Mouse (Mus musculus): ENCODE measurements at regions not wholly inside any gene's neighbourhood (a gene's known extent, or its start where the extent isn't known, plus 50 kb on each side); places are given as distances from the start of the nearest gene placed in this dataset.
A peak's percentile ranks its signal among the peaks of the same experiment; 100 is the strongest.

DNA sequence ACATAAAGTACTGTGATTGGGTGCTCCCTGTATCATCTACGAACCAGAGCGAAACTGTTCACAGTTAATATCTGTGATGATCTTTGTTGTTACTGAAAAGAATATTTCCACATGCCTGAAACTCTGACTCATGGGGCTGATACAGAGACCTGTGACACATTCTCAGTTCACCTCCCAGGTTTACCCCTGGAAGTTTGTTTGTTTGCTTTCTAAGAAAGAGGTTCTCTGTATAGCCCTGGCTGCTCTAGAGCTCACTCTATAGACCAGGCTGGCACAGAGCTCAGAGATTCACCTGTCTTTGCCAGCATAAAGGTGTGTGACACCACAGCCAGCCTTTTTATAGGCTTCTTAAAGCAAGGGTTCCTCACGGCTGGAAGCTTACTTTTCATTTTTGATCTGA lies 182.6 kb upstream of the Pgrmc2 start:
- no peak for ATAC-seq (ENCODE audit: low read depth)
- H3K4me2 ChIP-seq (ENCODE audit: low read depth, low read length), result no peak overlapping the region
- no peak overlapping the region for H3K27ac ChIP-seq (ENCODE audit: low read depth, low read length)
- no peak overlapping the region for H3K9ac ChIP-seq (replicated peaks; ENCODE audit: low read depth, low read length)
- H3K4me1 ChIP-seq (ENCODE audit: control insufficient read depth, insufficient read depth, low read length), result no peaks in the 10 kb centered on the region
- no peaks in the 10 kb centered on the region for H3K36me3 ChIP-seq (ENCODE audit: control insufficient read depth, insufficient read depth, low read length)
- 94% methylated on average over 3 of the region's 3 CpGs for WGBS
- H3K4me3 ChIP-seq (ENCODE audit: low read depth, low read length), result no peak overlapping the region
- no peaks in the 10 kb centered on the region for H3K9me3 ChIP-seq (ENCODE audit: control insufficient read depth, low read length)
- no peaks in the 10 kb centered on the region for H3K27me3 ChIP-seq (ENCODE audit: control insufficient read depth, insufficient read depth, low read length)

DNA sequence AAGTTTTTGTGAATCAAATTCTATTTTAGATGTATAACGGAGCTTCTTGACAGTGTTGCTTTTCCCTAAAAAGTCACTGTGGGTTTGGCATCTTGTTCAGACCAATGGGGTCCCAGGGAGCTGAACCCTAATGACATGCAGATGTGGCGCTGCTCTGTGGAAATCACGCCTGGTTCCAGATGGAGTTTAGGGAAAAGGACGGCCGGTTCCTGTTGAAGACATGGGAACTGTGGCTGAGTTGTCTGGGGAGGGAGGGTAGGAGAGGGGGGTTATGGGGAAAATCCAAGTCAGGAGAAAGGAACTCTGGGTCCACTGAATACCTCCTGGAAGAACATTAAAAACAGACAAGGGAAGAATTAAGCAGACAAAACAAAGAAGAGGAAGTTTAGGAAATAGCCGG lies 175.4 kb upstream of the Pgrmc2 start:
- Histone ChIP-seq H3K9ac (replicated peaks; ENCODE audit: low read depth, low read length) (no peak overlapping the region), H3K27ac (ENCODE audit: low read depth, low read length) (no peak overlapping the region), H3K9me3 (ENCODE audit: control insufficient read depth, low read length) (no peaks in the 10 kb centered on the region), H3K4me2 (ENCODE audit: low read depth, low read length) (no peak overlapping the region), H3K27me3 (ENCODE audit: control insufficient read depth, insufficient read depth, low read length) (no peaks in the 10 kb centered on the region), H3K4me1 (ENCODE audit: control insufficient read depth, insufficient read depth, low read length) (no peaks in the 10 kb centered on the region), H3K4me3 (ENCODE audit: low read depth, low read length) (no peak overlapping the region), H3K36me3 (ENCODE audit: control insufficient read depth, insufficient read depth, low read length) (no peaks in the 10 kb centered on the region)
- no peak for ATAC-seq (ENCODE audit: low read depth)
- WGBS, result 66% methylated on average over 6 of the region's 6 CpGs

GRCm38 (mm10) chr3:41244960-41245359 lies 162.1 kb upstream of the Pgrmc2 start:
- no peaks in the 10 kb centered on the region for H3K36me3 ChIP-seq (ENCODE audit: control insufficient read depth, insufficient read depth, low read length)
- H3K4me3 ChIP-seq (ENCODE audit: low read depth, low read length), result no peak overlapping the region
- no peak for ATAC-seq (ENCODE audit: low read depth)
- H3K27me3 ChIP-seq (ENCODE audit: control insufficient read depth, insufficient read depth, low read length), result no peaks in the 10 kb centered on the region
- H3K4me1 ChIP-seq (ENCODE audit: control insufficient read depth, insufficient read depth, low read length), result no peaks in the 10 kb centered on the region
- no peak overlapping the region for H3K27ac ChIP-seq (ENCODE audit: low read depth, low read length)
- H3K4me2 ChIP-seq (ENCODE audit: low read depth, low read length), result no peak overlapping the region
- no peak overlapping the region for H3K9ac ChIP-seq (replicated peaks; ENCODE audit: low read depth, low read length)
- H3K9me3 ChIP-seq (ENCODE audit: control insufficient read depth, low read length), result no peaks in the 10 kb centered on the region
- 65% methylated on average over 2 of the region's 2 CpGs for WGBS

GRCm38 (mm10) chr3:41241856-41242552 lies 159.2 kb upstream of the Pgrmc2 start:
- 90% methylated on average over 8 of the region's 8 CpGs for WGBS

GRCm38 (mm10) chr3:41239801-41240200 lies 157.0 kb upstream of the Pgrmc2 start:
- 66% methylated on average over 13 of the region's 13 CpGs for WGBS
- H3K9ac ChIP-seq (replicated peaks; ENCODE audit: low read depth, low read length), result no peak overlapping the region
- no peak overlapping the region for H3K4me3 ChIP-seq (ENCODE audit: low read depth, low read length)
- H3K9me3 ChIP-seq (ENCODE audit: control insufficient read depth, low read length), result no peaks in the 10 kb centered on the region
- H3K27me3 ChIP-seq (ENCODE audit: control insufficient read depth, insufficient read depth, low read length), result no peaks in the 10 kb centered on the region
- H3K4me2 ChIP-seq (ENCODE audit: low read depth, low read length), result no peak overlapping the region
- H3K36me3 ChIP-seq (ENCODE audit: control insufficient read depth, insufficient read depth, low read length), result no peaks in the 10 kb centered on the region
- peaks cover 4% of the 10 kb centered on the region; the same call in 1 of the 2 replicates for H3K4me1 ChIP-seq (ENCODE audit: control insufficient read depth, insufficient read depth, low read length)
- no peak for ATAC-seq (ENCODE audit: low read depth)
- H3K27ac ChIP-seq (ENCODE audit: low read depth, low read length), result no peak overlapping the region

More at GRCm38 (mm10) chr3:41241856-41242552, 159.2 kb upstream of the Pgrmc2 start:
- H3K9ac ChIP-seq (replicated peaks; ENCODE audit: low read depth, low read length), result no peak overlapping the region
- no peak for ATAC-seq (ENCODE audit: low read depth)
- H3K4me1 ChIP-seq (ENCODE audit: control insufficient read depth, insufficient read depth, low read length), result peaks cover 4% of the 10 kb centered on the region; the same call in 1 of the 2 replicates
- no peak overlapping the region for H3K27ac ChIP-seq (ENCODE audit: low read depth, low read length)
- H3K4me3 ChIP-seq (ENCODE audit: low read depth, low read length), result no peak overlapping the region
- no peaks in the 10 kb centered on the region for H3K9me3 ChIP-seq (ENCODE audit: control insufficient read depth, low read length)
- no peak overlapping the region for H3K4me2 ChIP-seq (ENCODE audit: low read depth, low read length)
- no peaks in the 10 kb centered on the region for H3K36me3 ChIP-seq (ENCODE audit: control insufficient read depth, insufficient read depth, low read length)
- H3K27me3 ChIP-seq (ENCODE audit: control insufficient read depth, insufficient read depth, low read length), result no peaks in the 10 kb centered on the region

DNA sequence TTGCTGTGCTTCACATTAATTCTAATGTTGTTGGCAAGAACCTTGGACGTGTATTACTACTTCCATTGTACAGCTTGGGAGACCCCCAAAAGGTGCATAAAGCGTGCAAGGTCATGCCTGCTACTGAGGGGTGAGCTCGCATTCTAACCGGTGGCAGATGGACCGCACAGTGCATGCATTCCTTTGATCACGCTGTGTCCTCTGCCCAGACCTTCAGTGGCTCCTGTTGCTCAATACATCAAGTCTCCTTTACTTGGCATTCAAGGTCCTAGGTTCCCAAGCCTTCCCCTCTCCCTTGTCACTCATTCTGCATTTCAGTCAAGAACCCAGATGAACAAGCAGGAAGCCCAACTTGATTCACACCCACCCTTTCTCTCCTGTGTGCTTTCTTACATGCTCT lies 156.4 kb upstream of the Pgrmc2 start:
- H3K27ac ChIP-seq (ENCODE audit: low read depth, low read length), result no peak overlapping the region
- H3K4me2 ChIP-seq (ENCODE audit: low read depth, low read length), result no peak overlapping the region
- WGBS, result 91% methylated on average over 6 of the region's 6 CpGs
- no peak overlapping the region for H3K9ac ChIP-seq (replicated peaks; ENCODE audit: low read depth, low read length)
- no peaks in the 10 kb centered on the region for H3K36me3 ChIP-seq (ENCODE audit: control insufficient read depth, insufficient read depth, low read length)
- H3K27me3 ChIP-seq (ENCODE audit: control insufficient read depth, insufficient read depth, low read length), result no peaks in the 10 kb centered on the region
- ATAC-seq (ENCODE audit: low read depth), result no peak
- H3K4me1 ChIP-seq (ENCODE audit: control insufficient read depth, insufficient read depth, low read length), result peaks cover 4% of the 10 kb centered on the region; the same call in 1 of the 2 replicates
- H3K4me3 ChIP-seq (ENCODE audit: low read depth, low read length), result no peak overlapping the region
- no peaks in the 10 kb centered on the region for H3K9me3 ChIP-seq (ENCODE audit: control insufficient read depth, low read length)

- H3K4me1 ChIP-seq (ENCODE audit: control insufficient read depth, insufficient read depth, low read length), result peaks cover 4% of the 10 kb centered on the region; the same call in 1 of the 2 replicates
- no peaks in the 10 kb centered on the region for H3K36me3 ChIP-seq (ENCODE audit: control insufficient read depth, insufficient read depth, low read length)
- ATAC-seq (ENCODE audit: low read depth), result peak; percentile 16; the same call in 1 of the 2 replicates
- no peaks in the 10 kb centered on the region for H3K27me3 ChIP-seq (ENCODE audit: control insufficient read depth, insufficient read depth, low read length)
- no peak overlapping the region for H3K9ac ChIP-seq (replicated peaks; ENCODE audit: low read depth, low read length)
- 57% methylated on average over 7 of the region's 7 CpGs for WGBS
- no peak overlapping the region for H3K27ac ChIP-seq (ENCODE audit: low read depth, low read length)
- H3K9me3 ChIP-seq (ENCODE audit: control insufficient read depth, low read length), result no peaks in the 10 kb centered on the region
- no peak overlapping the region for H3K4me2 ChIP-seq (ENCODE audit: low read depth, low read length)
- no peak overlapping the region for H3K4me3 ChIP-seq (ENCODE audit: low read depth, low read length)
Observed at GRCm38 (mm10) chr3:41238046-41238445, 155.2 kb upstream of the Pgrmc2 start.

DNA sequence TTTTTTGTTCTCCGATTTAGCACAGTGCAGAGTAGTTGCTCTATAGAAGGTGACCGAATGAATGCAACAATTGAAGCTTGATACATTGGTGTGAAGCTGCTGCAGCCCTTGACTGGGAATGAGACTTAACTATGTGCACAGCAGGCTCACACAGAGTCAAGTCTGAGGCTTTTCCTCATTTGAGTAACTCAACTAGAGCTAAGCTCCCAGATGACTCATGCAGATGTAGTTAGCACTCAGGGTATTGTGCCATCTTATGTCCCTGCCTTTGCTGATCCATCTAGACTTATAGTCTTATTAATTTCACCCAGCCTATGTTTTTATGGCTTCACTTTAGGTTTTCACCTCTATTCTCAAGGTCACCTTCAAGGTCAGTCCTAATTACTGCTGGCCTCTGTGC lies 152.8 kb upstream of the Pgrmc2 start:
- Histone ChIP-seq H3K4me2 (ENCODE audit: low read depth, low read length) (no peak overlapping the region), H3K27ac (ENCODE audit: low read depth, low read length) (no peak overlapping the region), H3K9me3 (ENCODE audit: control insufficient read depth, low read length) (no peaks in the 10 kb centered on the region), H3K4me1 (ENCODE audit: control insufficient read depth, insufficient read depth, low read length) (peaks cover 4% of the 10 kb centered on the region; the same call in 1 of the 2 replicates), H3K27me3 (ENCODE audit: control insufficient read depth, insufficient read depth, low read length) (no peaks in the 10 kb centered on the region), H3K9ac (replicated peaks; ENCODE audit: low read depth, low read length) (no peak overlapping the region), H3K36me3 (ENCODE audit: control insufficient read depth, insufficient read depth, low read length) (no peaks in the 10 kb centered on the region), H3K4me3 (ENCODE audit: low read depth, low read length) (no peak overlapping the region)
- no peak for ATAC-seq (ENCODE audit: low read depth)
- 91% methylated on average over 2 of the region's 2 CpGs for WGBS

- H3K36me3 ChIP-seq (ENCODE audit: control insufficient read depth, insufficient read depth, low read length), result no peaks in the 10 kb centered on the region
- 78% methylated on average over 9 of the region's 9 CpGs for WGBS
- no peak for ATAC-seq (ENCODE audit: low read depth)
Observed at GRCm38 (mm10) chr3:41234994-41235393, 152.1 kb upstream of the Pgrmc2 start.

More at GRCm38 (mm10) chr3:41234994-41235393, 152.1 kb upstream of the Pgrmc2 start:
- H3K4me1 ChIP-seq (ENCODE audit: control insufficient read depth, insufficient read depth, low read length), result peaks cover 4% of the 10 kb centered on the region; the same call in 1 of the 2 replicates
- no peaks in the 10 kb centered on the region for H3K9me3 ChIP-seq (ENCODE audit: control insufficient read depth, low read length)
- no peak overlapping the region for H3K9ac ChIP-seq (replicated peaks; ENCODE audit: low read depth, low read length)
- no peaks in the 10 kb centered on the region for H3K27me3 ChIP-seq (ENCODE audit: control insufficient read depth, insufficient read depth, low read length)
- no peak overlapping the region for H3K27ac ChIP-seq (ENCODE audit: low read depth, low read length)
- H3K4me3 ChIP-seq (ENCODE audit: low read depth, low read length), result no peak overlapping the region
- no peak overlapping the region for H3K4me2 ChIP-seq (ENCODE audit: low read depth, low read length)
